Mouse (Mus musculus) lung, embryonic 15.5 days (tissue): Measurements from ENCODE around the gene Dsp. TPM values are rescaled to one million over a fixed set of nuclear protein-coding genes. Genes with fewer than 3 reads are reported as not detected.
A peak's percentile ranks its signal among the peaks of the same experiment; 100 is the strongest.

Experiments
- ATAC-seq: fragments of 200-750 bp; cut with Nextera tagmentation; 2 replicates; pipeline ENCODE4 v1.8.0; 2017; ENCODE audit warnings: moderate number of reproducible peaks, borderline replicate concordance; ENCODE audit not compliant: low FRiP score, low TSS enrichment; ENCODE audit errors: extremely low read depth
- H3K27ac ChIP-seq: fragments of 300-500 bp; sonication (generic); 2 replicates; pipeline ENCODE4 v1.5.1; 2015; ENCODE audit warnings: moderate library complexity, mild to moderate bottlenecking, inconsistent platforms
- H3K27me3 ChIP-seq: fragments of 300-500 bp; sonication (generic); 2 replicates; pipeline ENCODE4 v1.6.1; 2015; ENCODE audit warnings: inconsistent platforms
- H3K36me3 ChIP-seq: fragments of 300-500 bp; sonication (generic); 2 replicates; pipeline ENCODE4 v1.6.1; 2015; ENCODE audit warnings: inconsistent platforms
- H3K4me1 ChIP-seq: fragments of 300-500 bp; sonication (generic); 2 replicates; pipeline ENCODE4 v1.6.1; 2015; ENCODE audit warnings: inconsistent platforms
- H3K4me2 ChIP-seq: fragments of 300-500 bp; sonication (generic); 2 replicates; pipeline ENCODE4 v1.6.1; 2015; ENCODE audit warnings: inconsistent platforms, mild to moderate bottlenecking, moderate library complexity
- H3K4me3 ChIP-seq: fragments of 300-500 bp; sonication (generic); 2 replicates; pipeline ENCODE4 v1.5.1; 2015; ENCODE audit warnings: mild to moderate bottlenecking, inconsistent platforms
- H3K9ac ChIP-seq: fragments of 300-500 bp; sonication (generic); 2 replicates; pipeline ENCODE4 v1.6.1; 2015; ENCODE audit warnings: inconsistent platforms
- H3K9me3 ChIP-seq: fragments of 300-500 bp; sonication (generic); 2 replicates; pipeline ENCODE4 v1.6.1; 2016; ENCODE audit warnings: inconsistent platforms
- WGBS: fragments of 180-500 bp; shearing (Covaris S2); methylation state at CpG from one replicate; pipeline ENCODE4 v1.1.7; 2015; 5-methylcytosine and 5-hydroxymethylcytosine counted together
- polyA plus RNA-seq: library from polyadenylated mRNA; unstranded; fragments of >200 nt; fragmentation: Nextera tagmentation; extraction: Ambion mirVana; gene quantifications from 2 replicates; pipeline ENCODE4 v1.2.1, GENCODE M21; 2015

The Dsp gene
- polyA plus RNA-seq, 1 experiment from 2014 or later, result 7.9 TPM

GRCm38 (mm10) chr13:38193406-38193805 lies 42.3 kb downstream of the Dsp start:
- WGBS, result 68% methylated on average over 10 of the region's 10 CpGs
- peaks cover 42% of the 10 kb centered on the region for H3K36me3 ChIP-seq
- H3K27ac ChIP-seq, result no peak overlapping the region

DNA sequence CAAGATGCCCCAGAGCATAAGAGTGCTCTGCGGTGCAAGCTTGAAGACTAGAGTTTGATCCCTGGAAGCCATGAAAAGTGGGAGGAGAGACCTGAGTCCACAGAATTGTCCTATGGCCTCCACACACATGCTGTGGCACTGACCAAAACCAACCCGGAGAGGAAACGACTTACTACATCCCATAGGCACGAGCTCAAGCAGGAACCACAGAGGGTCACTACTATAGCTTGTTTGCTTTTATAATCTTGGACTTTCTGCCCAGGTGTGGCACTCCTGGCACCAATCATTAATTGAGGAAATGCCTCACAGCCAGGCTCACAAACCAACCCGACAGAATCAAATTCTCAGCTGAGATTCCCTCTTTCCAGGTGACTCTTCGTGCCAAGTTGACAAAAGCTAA lies 50.3 kb downstream of the Dsp start:
- 0 out of 2 replicates have a peak, but pooled peaks cover 1% of the 10 kb centered on the region for H3K9me3 ChIP-seq
- H3K9ac ChIP-seq, result no peak overlapping the region
- no peak overlapping the region for H3K27ac ChIP-seq
- no peak for ATAC-seq
- WGBS, result 69% methylated on average over 6 of the region's 6 CpGs
- peaks cover 12% of the 10 kb centered on the region for H3K36me3 ChIP-seq
- no peak overlapping the region for H3K4me2 ChIP-seq
- no peak overlapping the region for H3K4me3 ChIP-seq
- H3K27me3 ChIP-seq, result no peaks in the 10 kb centered on the region
- peaks cover 9% of the 10 kb centered on the region; the same call in 1 of the 2 replicates for H3K4me1 ChIP-seq

More at GRCm38 (mm10) chr13:38193406-38193805, 42.3 kb downstream of the Dsp start:
- ATAC-seq, result no peak
- Histone ChIP-seq H3K4me3 (no peak overlapping the region), H3K4me2 (no peak overlapping the region), H3K4me1 (no peaks in the 10 kb centered on the region), H3K9me3 (0 out of 2 replicates have a peak, but pooled peaks cover 3% of the 10 kb centered on the region), H3K27me3 (no peaks in the 10 kb centered on the region), H3K9ac (no peak overlapping the region)

- peaks cover 16% of the 10 kb centered on the region; the same call in 1 of the 2 replicates for H3K4me1 ChIP-seq
- no peak overlapping the region for H3K27ac ChIP-seq
- 0 out of 2 replicates have a peak, but pooled peaks cover 5% of the 10 kb centered on the region for H3K36me3 ChIP-seq
- ATAC-seq, result no peak
- H3K4me3 ChIP-seq, result peak overlapping the region; percentile 80
- 49% methylated on average over 4 of the region's 4 CpGs for WGBS
- H3K4me2 ChIP-seq, result peak overlapping the region; percentile 75
- H3K27me3 ChIP-seq, result no peaks in the 10 kb centered on the region
- H3K9me3 ChIP-seq, result no peaks in the 10 kb centered on the region
- H3K9ac ChIP-seq, result no peak overlapping the region
Observed at GRCm38 (mm10) chr13:38204171-38204570, 53.1 kb downstream of the Dsp start.

GRCm38 (mm10) chr13:38204702-38205482 lies 53.8 kb downstream of the Dsp start, which contains the start of gene Snrnp48:
Gene Snrnp48, plus strand, starts transcription at chr13:38204938.
- H3K9me3 ChIP-seq, result no peaks in the 10 kb centered on the region
- H3K4me3 ChIP-seq, result peak within 1 kb of the TSS; percentile 80
- no peaks in the 10 kb centered on the region for H3K27me3 ChIP-seq
- H3K4me1 ChIP-seq, result peaks cover 16% of the 10 kb centered on the region; the same call in 1 of the 2 replicates
- peak within 1 kb of the TSS; percentile 86 for H3K27ac ChIP-seq
- peak within 1 kb of the TSS; percentile 75 for H3K4me2 ChIP-seq
- peak; percentile 98 for ATAC-seq
- peak within 1 kb of the TSS; percentile 89 for H3K9ac ChIP-seq
- H3K36me3 ChIP-seq, result peaks cover 12% of the 10 kb centered on the region; the same call in 1 of the 2 replicates
- WGBS, result under 1% methylated on average over 59 of the region's 59 CpGs

DNA sequence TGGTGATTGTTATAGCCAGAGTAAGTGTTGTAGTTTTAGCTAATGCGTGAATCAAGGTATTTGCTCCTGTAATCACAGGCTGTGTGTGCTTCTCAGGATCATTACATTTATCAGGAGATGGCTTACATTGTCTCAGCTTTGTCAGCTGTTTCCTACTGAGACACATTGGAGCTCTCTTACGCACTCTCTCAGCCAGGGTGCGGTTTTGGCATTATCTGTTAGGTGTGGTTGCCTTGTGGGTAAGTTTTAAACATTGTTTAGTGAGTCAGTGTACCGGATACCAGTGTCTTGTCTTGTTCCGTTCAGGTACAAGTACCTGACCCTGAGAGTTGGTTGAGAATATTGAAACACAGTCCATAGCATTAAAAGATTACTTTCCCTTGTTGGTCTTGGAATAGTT lies 60.0 kb downstream of the Dsp start:
- ATAC-seq, result no peak
- 94% methylated on average over 5 of the region's 5 CpGs for WGBS
- H3K36me3 ChIP-seq, result peaks cover 57% of the 10 kb centered on the region
- H3K4me1 ChIP-seq, result peaks cover 10% of the 10 kb centered on the region; the same call in 1 of the 2 replicates
- no peak overlapping the region for H3K27ac ChIP-seq
- H3K4me3 ChIP-seq, result no peak overlapping the region
- H3K4me2 ChIP-seq, result no peak overlapping the region
- H3K9me3 ChIP-seq, result no peaks in the 10 kb centered on the region
- H3K27me3 ChIP-seq, result no peaks in the 10 kb centered on the region
- H3K9ac ChIP-seq, result no peak overlapping the region

DNA sequence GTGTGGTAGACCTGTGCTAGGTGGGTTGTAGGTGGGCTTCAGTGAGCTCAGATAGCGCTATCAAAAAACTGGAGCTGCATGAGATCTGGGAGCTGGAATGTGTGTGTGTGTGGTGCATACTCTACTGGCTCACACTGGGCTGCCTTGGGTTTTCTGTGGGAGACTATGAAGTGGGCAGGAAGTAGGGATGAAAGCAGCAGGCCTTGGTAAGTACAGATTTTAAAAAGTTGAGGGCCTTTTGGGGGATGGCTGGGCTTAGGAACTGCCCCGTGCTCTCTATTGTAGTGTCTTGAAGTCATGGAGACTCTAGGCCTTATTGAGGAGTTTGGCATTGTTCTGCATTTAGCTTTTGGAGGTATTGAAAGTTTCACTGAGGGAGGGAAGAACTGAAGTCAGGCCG lies 67.6 kb downstream of the Dsp start:
- H3K9me3 ChIP-seq, result no peaks in the 10 kb centered on the region
- no peak for ATAC-seq
- 93% methylated on average over 3 of the region's 3 CpGs for WGBS
- H3K4me3 ChIP-seq, result no peak overlapping the region
- peaks cover 85% of the 10 kb centered on the region for H3K36me3 ChIP-seq
- no peaks in the 10 kb centered on the region for H3K4me1 ChIP-seq
- no peaks in the 10 kb centered on the region for H3K27me3 ChIP-seq
- H3K4me2 ChIP-seq, result no peak overlapping the region
- H3K27ac ChIP-seq, result no peak overlapping the region
- H3K9ac ChIP-seq, result no peak overlapping the region

DNA sequence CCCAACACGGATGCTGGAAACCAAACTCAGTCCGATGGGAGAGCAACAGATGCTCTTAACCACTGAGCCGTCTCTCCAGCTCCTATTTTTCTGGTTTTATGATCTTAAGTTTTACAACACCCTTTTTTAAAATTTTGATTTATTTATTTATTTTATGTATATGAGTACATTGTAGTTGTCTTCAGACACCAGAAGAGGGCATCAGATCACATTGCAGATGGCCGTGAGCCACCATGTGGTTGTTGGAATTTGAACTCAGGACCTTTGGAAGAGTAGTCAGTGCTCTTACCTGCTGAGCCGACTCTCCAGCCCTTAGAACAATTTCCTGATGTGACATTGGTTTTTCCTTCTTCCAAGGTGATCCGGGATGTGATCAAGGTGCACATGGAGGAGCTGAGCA lies 69.2 kb downstream of the Dsp start:
- Histone ChIP-seq H3K27ac (no peak overlapping the region), H3K4me2 (no peak overlapping the region), H3K4me3 (no peak overlapping the region), H3K9ac (no peak overlapping the region), H3K9me3 (no peaks in the 10 kb centered on the region), H3K36me3 (peaks cover 92% of the 10 kb centered on the region), H3K27me3 (no peaks in the 10 kb centered on the region), H3K4me1 (no peaks in the 10 kb centered on the region)
- WGBS, result 87% methylated on average over 6 of the region's 6 CpGs
- ATAC-seq, result no peak

- 73% methylated on average over 9 of the region's 9 CpGs for WGBS
- Histone ChIP-seq H3K4me2 (no peak overlapping the region), H3K4me1 (no peaks in the 10 kb centered on the region), H3K9ac (no peak overlapping the region), H3K4me3 (no peak overlapping the region), H3K9me3 (no peaks in the 10 kb centered on the region), H3K36me3 (peaks cover 29% of the 10 kb centered on the region), H3K27me3 (no peaks in the 10 kb centered on the region), H3K27ac (no peak overlapping the region)
- ATAC-seq, result no peak
Observed at GRCm38 (mm10) chr13:38230177-38230821, 79.2 kb downstream of the Dsp start.

GRCm38 (mm10) chr13:38232411-38232810 lies 81.3 kb downstream of the Dsp start:
- no peaks in the 10 kb centered on the region for H3K9me3 ChIP-seq
- 80% methylated on average over 4 of the region's 4 CpGs for WGBS
- H3K36me3 ChIP-seq, result peaks cover 17% of the 10 kb centered on the region
- no peak overlapping the region for H3K27ac ChIP-seq
- H3K9ac ChIP-seq, result no peak overlapping the region
- no peak for ATAC-seq
- H3K4me1 ChIP-seq, result no peaks in the 10 kb centered on the region
- no peak overlapping the region for H3K4me3 ChIP-seq
- H3K27me3 ChIP-seq, result no peaks in the 10 kb centered on the region
- H3K4me2 ChIP-seq, result no peak overlapping the region

DNA sequence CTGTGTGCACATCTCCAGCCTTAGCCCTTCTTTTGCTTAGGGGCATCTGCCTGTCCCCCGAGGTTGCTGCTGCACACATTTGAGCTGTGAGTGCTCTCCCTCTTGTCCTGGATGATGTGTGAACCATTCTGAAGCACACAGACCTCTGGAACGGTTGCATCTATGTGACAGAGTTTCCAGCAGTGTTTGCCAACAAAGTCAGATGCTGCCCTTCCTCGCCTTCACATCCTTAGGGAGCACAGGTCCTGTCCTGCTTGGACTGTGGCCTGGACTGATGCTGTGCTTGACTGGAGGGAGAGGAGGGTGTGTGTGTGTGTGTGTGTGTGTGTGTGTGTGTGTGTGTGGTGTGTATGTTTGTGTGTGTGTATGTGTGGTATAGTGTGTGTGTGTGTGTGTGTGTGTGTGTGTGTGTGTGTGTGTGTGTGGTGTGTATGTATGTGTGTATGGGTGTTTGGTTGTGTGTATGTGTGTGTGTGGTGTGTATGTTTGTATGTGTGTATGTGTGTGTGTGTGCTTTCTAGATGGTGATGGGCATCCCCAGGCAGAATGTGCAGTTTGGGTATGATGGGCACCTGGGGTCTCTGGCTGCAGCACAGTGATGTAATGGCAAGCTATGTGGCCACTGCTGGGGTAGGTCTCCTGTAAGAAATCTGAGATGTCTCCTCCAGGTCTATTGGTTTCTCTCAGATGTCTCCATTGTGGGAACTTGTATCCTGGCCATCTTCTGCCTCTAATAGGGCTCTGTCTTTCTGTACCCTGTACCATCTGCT lies 81.9 kb downstream of the Dsp start:
- no peak for ATAC-seq
- no peak overlapping the region for H3K4me2 ChIP-seq
- H3K9me3 ChIP-seq, result no peaks in the 10 kb centered on the region
- H3K4me1 ChIP-seq, result no peaks in the 10 kb centered on the region
- H3K27ac ChIP-seq, result no peak overlapping the region
- no peaks in the 10 kb centered on the region for H3K27me3 ChIP-seq
- H3K9ac ChIP-seq, result no peak overlapping the region
- 61% methylated on average over 3 of the region's 3 CpGs for WGBS
- peaks cover 12% of the 10 kb centered on the region for H3K36me3 ChIP-seq
- H3K4me3 ChIP-seq, result no peak overlapping the region

DNA sequence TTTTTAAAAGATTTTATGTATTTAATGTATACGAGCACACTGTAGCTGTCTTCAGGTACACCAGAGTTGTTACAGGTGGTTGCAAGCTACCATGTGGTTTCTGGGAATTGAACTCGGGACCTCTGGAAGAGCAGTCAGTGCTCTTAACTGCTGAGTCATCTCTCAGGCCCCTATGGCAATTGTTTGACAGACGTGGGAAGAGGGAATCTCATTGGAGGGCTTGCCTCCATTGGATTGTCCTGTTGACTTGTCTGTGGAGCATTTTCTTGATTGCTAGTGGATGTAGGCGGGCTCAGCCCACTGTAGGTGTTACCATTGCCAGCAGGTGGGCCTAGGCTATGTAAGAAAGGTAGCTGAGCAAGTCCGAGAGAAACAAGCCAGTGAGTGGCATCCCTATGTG lies 83.6 kb downstream of the Dsp start:
- ATAC-seq, result no peak
- Histone ChIP-seq H3K9me3 (no peaks in the 10 kb centered on the region), H3K4me1 (no peaks in the 10 kb centered on the region), H3K27ac (no peak overlapping the region), H3K27me3 (no peaks in the 10 kb centered on the region), H3K36me3 (no peaks in the 10 kb centered on the region), H3K4me2 (no peak overlapping the region), H3K9ac (no peak overlapping the region), H3K4me3 (no peak overlapping the region)
- 66% methylated on average over 5 of the region's 5 CpGs for WGBS
